Mouse (Mus musculus) limb, embryonic 11.5 days (tissue): ENCODE results near the gene Rbm44. TPM values are rescaled to one million over a fixed set of nuclear protein-coding genes. Genes with fewer than 3 reads are reported as not detected.

Source experiments
- ATAC-seq: fragments of 200-750 bp; cut with Nextera tagmentation; 2 replicates; pipeline ENCODE4 v1.8.0; 2017; ENCODE audit warnings: low read depth; ENCODE audit not compliant: insufficient number of reproducible peaks, low FRiP score, low TSS enrichment
- DNase-seq: peaks from one replicate; pipeline ENCODE4 v3.0.0-alpha.2; 2015; ENCODE audit warnings: low spot score
- H3K27ac ChIP-seq: fragments of 300-500 bp; sonication (generic); replicated peaks from 2 replicates; pipeline ENCODE4 v1.5.1; 2014; ENCODE audit warnings: low read depth, mild to moderate bottlenecking, low read length
- H3K27me3 ChIP-seq: fragments of 300-500 bp; sonication (generic); 2 replicates; pipeline ENCODE4 v1.6.1; 2014; ENCODE audit warnings: mild to moderate bottlenecking, low read length, mixed read lengths; ENCODE audit not compliant: control insufficient read depth, insufficient read depth
- H3K36me3 ChIP-seq: fragments of 300-500 bp; sonication (generic); 2 replicates; pipeline ENCODE4 v1.6.1; 2014; ENCODE audit warnings: mild to moderate bottlenecking, low read length, moderate library complexity, mixed read lengths; ENCODE audit not compliant: control insufficient read depth, insufficient read depth
- H3K4me1 ChIP-seq: fragments of 300-500 bp; sonication (generic); 2 replicates; pipeline ENCODE4 v1.6.1; 2014; ENCODE audit warnings: low read length, mixed read lengths; ENCODE audit not compliant: control insufficient read depth, insufficient read depth
- H3K4me2 ChIP-seq: fragments of 300-500 bp; sonication (generic); 2 replicates; pipeline ENCODE4 v1.6.1; 2014; ENCODE audit warnings: low read depth, mild to moderate bottlenecking, moderate library complexity; ENCODE audit not compliant: severe bottlenecking
- H3K4me3 ChIP-seq: fragments of 300-500 bp; sonication (generic); 2 replicates; pipeline ENCODE4 v1.5.1; 2014; ENCODE audit warnings: low read depth, low read length
- H3K9ac ChIP-seq: fragments of 300-500 bp; sonication (generic); 2 replicates; pipeline ENCODE4 v1.6.1; 2014; ENCODE audit warnings: mild to moderate bottlenecking, low read length
- H3K9me3 ChIP-seq: fragments of 300-500 bp; sonication (generic); 2 replicates; pipeline ENCODE4 v1.6.1; 2016; ENCODE audit warnings: low read length; ENCODE audit not compliant: control insufficient read depth
- WGBS: fragments of 180-500 bp; shearing (Covaris S2); extraction: QIAGEN DNeasy Blood & Tissue Kit; methylation state at CpG from one replicate; pipeline ENCODE4 v1.1.7; 2014; 5-methylcytosine and 5-hydroxymethylcytosine counted together
- polyA plus RNA-seq: library from polyadenylated mRNA; unstranded; fragments of >200 nt; fragmentation: Nextera tagmentation; extraction: Ambion mirVana; gene quantifications from 2 replicates; pipeline ENCODE4 v1.2.1, GENCODE M21; 2014

Gene Rbm44
- polyA plus RNA-seq, 1 experiment from 2014 or later = 0.52 TPM

DNA sequence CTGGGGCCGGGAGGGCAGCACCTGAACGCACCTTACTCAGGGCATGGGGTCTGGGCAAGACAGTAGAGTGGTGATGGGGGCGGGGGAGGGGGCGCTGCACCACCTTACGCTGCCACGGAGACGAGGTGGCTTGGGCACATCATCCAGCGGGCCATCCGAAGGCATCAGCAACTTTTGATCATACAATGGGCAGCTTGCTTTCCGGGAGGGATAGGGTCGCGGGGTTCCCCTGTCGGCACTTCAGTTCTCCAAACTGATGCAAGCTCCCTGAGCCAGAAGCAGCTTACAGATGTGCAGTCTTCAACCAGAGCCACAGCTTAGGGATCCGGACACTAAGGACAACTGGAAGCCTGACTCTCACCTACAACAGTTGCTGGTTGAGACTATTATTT lies 35.3 kb downstream of the Rbm44 start:
- no peaks in the 10 kb centered on the region for H3K9me3 ChIP-seq
- no peak overlapping the region for H3K27ac ChIP-seq
- H3K27me3 ChIP-seq = peaks cover 22% of the 10 kb centered on the region
- DNase-seq (peak; percentile 25), ATAC-seq (no peak)
- H3K4me3 ChIP-seq = peak overlapping the region; percentile 35
- H3K36me3 ChIP-seq = no peaks in the 10 kb centered on the region
- peak overlapping the region; percentile 56 for H3K9ac ChIP-seq
- 10% methylated on average over 14 of the region's 14 CpGs for WGBS
- H3K4me2 ChIP-seq = peak overlapping the region; percentile 81
- H3K4me1 ChIP-seq = 0 out of 2 replicates have a peak, but pooled peaks cover 7% of the 10 kb centered on the region

DNA sequence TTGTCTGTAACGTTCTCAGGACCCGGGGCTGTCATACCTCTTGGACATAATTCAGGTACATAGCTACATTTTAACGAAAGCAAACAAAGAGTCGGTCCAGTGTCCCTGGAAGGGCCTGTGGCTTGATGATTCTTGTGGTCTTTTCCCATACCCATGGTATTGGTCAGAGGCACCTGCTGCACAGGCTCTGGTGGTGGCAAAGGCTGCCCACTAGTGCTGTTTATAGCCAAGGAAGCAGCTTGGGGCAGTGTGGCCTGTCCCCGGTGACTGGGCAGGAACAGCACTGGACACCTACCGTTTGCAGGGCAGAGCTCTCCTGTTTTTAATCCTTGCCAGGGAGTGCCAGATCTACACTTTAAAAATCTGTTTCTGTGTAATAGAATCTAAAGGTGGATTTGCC lies 35.8 kb downstream of the Rbm44 start:
- no peaks in the 10 kb centered on the region for H3K36me3 ChIP-seq
- no peak overlapping the region for H3K4me2 ChIP-seq

DNA sequence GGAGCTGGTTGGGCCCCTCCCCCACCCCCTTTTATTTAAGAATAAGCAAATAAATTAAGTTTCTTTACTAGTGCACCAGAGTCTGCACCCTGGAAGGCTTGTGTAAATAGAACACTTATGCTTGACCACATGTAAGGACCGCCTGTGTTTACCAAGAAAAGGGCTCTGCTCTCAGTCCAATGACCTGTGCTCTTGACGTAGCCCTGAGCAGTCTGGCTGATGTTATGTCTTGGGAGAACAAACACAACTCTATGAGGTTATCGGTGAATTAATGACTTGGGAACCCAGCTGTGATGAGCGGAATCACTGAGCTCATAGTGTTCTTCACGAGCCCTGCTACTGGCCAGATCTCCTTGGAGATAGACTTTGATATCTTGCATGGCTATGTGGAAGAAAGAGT lies 36.4 kb downstream of the Rbm44 start:
- Histone ChIP-seq H3K4me2 (no peak overlapping the region), H3K9me3 (no peaks in the 10 kb centered on the region), H3K9ac (no peak overlapping the region), H3K27me3 (peaks cover 22% of the 10 kb centered on the region), H3K36me3 (no peaks in the 10 kb centered on the region), H3K4me3 (no peak overlapping the region), H3K27ac (no peak overlapping the region), H3K4me1 (0 out of 2 replicates have a peak, but pooled peaks cover 7% of the 10 kb centered on the region)
- WGBS = 81% methylated on average over 5 of the region's 5 CpGs
- ATAC-seq (no peak), DNase-seq (no peak)

More for the DNA sequence above, 35.8 kb downstream of the Rbm44 start:
- WGBS = 76% methylated on average over 6 of the region's 6 CpGs
- Histone ChIP-seq H3K4me3 (no peak overlapping the region), H3K9me3 (no peaks in the 10 kb centered on the region), H3K9ac (no peak overlapping the region), H3K27ac (no peak overlapping the region), H3K27me3 (peaks cover 22% of the 10 kb centered on the region), H3K4me1 (0 out of 2 replicates have a peak, but pooled peaks cover 7% of the 10 kb centered on the region)
- ATAC-seq = no peak
- no peak for DNase-seq

DNA sequence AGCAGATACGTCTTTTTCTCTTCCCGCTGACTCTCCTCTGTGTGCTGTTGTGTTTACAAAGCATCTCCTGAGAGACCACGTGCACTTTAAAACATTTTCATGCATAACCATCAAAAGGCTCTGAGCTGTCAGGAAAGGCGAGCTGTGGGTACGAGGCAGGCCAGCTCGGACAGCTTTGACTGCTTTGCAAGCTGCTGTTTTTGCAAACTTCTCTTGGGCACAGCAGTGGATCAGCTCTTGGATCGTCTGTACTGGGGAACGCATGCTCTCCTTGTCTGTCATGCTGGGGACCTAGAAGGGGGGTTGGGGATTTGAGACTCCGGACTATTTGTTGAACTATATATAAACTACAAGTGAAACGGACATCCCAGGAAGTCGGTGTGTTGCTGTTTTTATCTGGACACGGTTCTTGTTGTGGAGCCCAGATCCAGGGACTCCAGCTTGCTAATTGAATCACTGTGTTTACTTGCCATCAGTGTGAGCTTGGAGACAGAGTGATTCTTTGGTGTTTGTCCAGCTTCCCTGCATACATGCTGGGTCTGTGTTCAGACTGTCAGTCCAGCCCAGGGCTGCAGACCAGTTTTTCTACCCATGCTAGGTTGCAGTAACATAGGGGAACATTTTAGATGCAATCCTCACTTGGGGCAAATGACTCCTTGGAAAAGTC lies 37.0 kb downstream of the Rbm44 start:
- H3K4me1 ChIP-seq = 0 out of 2 replicates have a peak, but pooled peaks cover 7% of the 10 kb centered on the region
- ATAC-seq = no peak
- no peak overlapping the region for H3K4me3 ChIP-seq
- H3K4me2 ChIP-seq = no peak overlapping the region
- no peak overlapping the region for H3K27ac ChIP-seq
- no peaks in the 10 kb centered on the region for H3K9me3 ChIP-seq
- H3K27me3 ChIP-seq = peaks cover 22% of the 10 kb centered on the region
- no peak overlapping the region for H3K9ac ChIP-seq
- DNase-seq = no peak
- no peaks in the 10 kb centered on the region for H3K36me3 ChIP-seq
- WGBS = 67% methylated on average over 12 of the region's 12 CpGs

- H3K27me3 ChIP-seq = peaks cover 22% of the 10 kb centered on the region
- no peak for DNase-seq
- 89% methylated on average over 10 of the region's 10 CpGs for WGBS
These were observed 38.4 kb downstream of the Rbm44 start for GRCm38 (mm10) chr1:91183305-91183704.

DNA sequence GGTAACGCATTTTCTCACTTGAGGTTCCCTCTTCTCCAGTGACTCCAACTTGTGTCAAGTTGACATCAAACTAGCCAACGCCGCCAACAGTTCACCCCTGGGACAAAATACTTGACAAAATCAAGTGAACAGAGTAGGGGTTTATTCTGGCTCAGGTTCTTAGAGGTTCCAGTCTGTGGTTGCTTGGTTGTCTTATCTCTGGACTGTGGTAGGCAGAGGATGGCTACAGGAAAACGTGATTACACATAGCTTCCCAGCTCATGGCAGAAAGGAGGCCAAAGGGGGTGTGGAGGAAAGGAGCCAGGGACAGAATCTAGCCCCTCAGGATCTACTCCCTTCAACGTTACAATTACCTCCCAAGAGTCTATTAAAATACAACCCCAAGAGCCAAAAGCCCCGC lies 41.8 kb downstream of the Rbm44 start:
- 88% methylated on average over 6 of the region's 6 CpGs for WGBS
- H3K9ac ChIP-seq = no peak overlapping the region
- H3K4me3 ChIP-seq = no peak overlapping the region
- H3K27me3 ChIP-seq = peaks cover 2% of the 10 kb centered on the region; the same call in 1 of the 2 replicates
- DNase-seq (no peak), ATAC-seq (no peak)
- no peaks in the 10 kb centered on the region for H3K36me3 ChIP-seq
- H3K27ac ChIP-seq = no peak overlapping the region
- H3K4me2 ChIP-seq = no peak overlapping the region
- H3K9me3 ChIP-seq = no peaks in the 10 kb centered on the region
- no peaks in the 10 kb centered on the region for H3K4me1 ChIP-seq

More at GRCm38 (mm10) chr1:91183305-91183704, 38.4 kb downstream of the Rbm44 start:
- no peak overlapping the region for H3K9ac ChIP-seq
- no peaks in the 10 kb centered on the region for H3K9me3 ChIP-seq
- H3K4me1 ChIP-seq = 0 out of 2 replicates have a peak, but pooled peaks cover 7% of the 10 kb centered on the region
- no peak overlapping the region for H3K27ac ChIP-seq
- no peaks in the 10 kb centered on the region for H3K36me3 ChIP-seq
- no peak overlapping the region for H3K4me2 ChIP-seq
- ATAC-seq = no peak
- H3K4me3 ChIP-seq = no peak overlapping the region

DNA sequence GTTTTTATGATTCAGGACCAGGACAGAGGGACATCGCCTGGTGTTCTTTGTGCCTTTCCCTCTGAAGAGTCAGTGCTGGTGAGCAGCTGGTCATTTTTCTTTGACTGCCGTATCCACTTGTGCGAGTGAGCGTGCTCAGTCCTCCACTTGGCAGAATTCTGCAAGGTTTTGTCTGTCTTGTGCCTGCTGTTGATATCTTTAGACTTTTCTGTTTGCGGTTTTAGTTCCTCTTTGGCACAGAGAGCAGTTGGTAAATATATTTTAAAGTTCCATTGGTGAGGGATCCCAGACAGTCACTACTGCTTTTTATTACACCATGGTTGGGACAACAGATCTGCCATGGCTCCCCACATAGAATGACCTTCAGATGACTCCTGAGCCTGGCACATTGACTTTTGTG lies 42.4 kb downstream of the Rbm44 start:
- Histone ChIP-seq H3K4me3 (no peak overlapping the region), H3K36me3 (no peaks in the 10 kb centered on the region), H3K4me1 (no peaks in the 10 kb centered on the region), H3K27ac (no peak overlapping the region), H3K27me3 (no peaks in the 10 kb centered on the region), H3K4me2 (no peak overlapping the region), H3K9ac (no peak overlapping the region), H3K9me3 (no peaks in the 10 kb centered on the region)
- no peak for ATAC-seq
- no peak for DNase-seq
- 93% methylated on average over 5 of the region's 5 CpGs for WGBS

GRCm38 (mm10) chr1:91187786-91188640 lies 43.1 kb downstream of the Rbm44 start:
- Histone ChIP-seq H3K9ac (no peak overlapping the region), H3K9me3 (no peaks in the 10 kb centered on the region), H3K4me3 (no peak overlapping the region), H3K4me2 (no peak overlapping the region), H3K27me3 (no peaks in the 10 kb centered on the region), H3K4me1 (no peaks in the 10 kb centered on the region), H3K36me3 (no peaks in the 10 kb centered on the region), H3K27ac (no peak overlapping the region)
- WGBS = 84% methylated on average over 7 of the region's 7 CpGs
- DNase-seq (no peak), ATAC-seq (no peak)
